Mouse (Mus musculus) lung, adult 18-20 months (tissue): Measurements from ENCODE around the gene Lurap1l.
A peak's percentile ranks its signal among the peaks of the same experiment; 100 is the strongest.
"Not testable (repeated sequence)": the region's sequence is repeated elsewhere in the genome, so short reads cannot be mapped to it uniquely, and the experiment has no call there.

Source experiments
- DNase-seq, 2 experiments: peaks; one replicate each; pipeline ENCODE4 v3.0.0; 2022; ENCODE audit warnings: mixed read lengths in 2 of 2

The Lurap1l gene

DNA sequence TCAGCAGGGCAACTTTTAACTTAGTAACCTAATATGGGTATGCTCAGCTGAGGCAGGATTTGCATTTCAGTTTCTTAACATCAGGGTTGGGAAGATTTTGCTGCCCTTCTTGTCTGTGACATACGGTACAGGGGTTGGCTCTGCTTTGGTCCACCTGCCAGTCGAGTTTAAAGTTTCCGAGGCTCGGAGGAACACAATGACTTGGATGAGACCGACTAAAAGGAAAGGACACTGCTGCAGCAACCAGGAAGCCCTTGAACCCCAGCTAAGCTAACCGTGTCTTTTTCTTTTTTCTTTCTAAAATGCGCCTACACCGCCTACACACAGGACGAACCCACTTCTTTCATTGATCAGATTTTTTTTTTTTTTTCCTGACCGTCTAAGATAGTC, at the start of gene Lurap1l:
Lurap1l (plus strand) TSS at position 166 of the 390 bp plus-strand sequence.
- DNase-seq = peak; percentile 73 to 79

- no peak for DNase-seq
Measured at GRCm38 (mm10) chr4:80862962-80863361, 47.5 kb upstream of the Lurap1l start.

GRCm38 (mm10) chr4:80863906-80864305, 46.5 kb upstream of the Lurap1l start:
- no peak for DNase-seq

- DNase-seq = peak; percentile 10 to 25
Measured at GRCm38 (mm10) chr4:80864511-80864922, 45.9 kb upstream of the Lurap1l start.

DNA sequence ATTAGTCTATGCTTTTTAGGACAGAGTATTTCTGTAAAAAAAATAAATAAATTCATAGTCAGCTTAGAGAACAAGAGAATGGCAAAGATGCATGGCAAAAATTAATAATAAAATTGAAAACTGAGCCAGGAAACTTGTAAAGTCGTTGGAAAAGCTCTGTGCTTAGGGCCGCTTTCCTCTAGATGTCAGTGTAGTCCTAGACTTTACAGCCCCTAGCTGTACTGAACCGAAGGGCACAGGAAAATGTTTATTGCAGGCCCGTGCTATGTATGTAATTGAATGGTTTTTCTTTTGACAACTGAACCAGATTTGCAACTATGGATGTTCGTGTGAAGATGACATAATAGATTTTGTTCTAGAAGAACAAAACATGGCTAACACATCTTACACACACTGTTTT, 44.4 kb upstream of the Lurap1l start:
- DNase-seq = no peak

GRCm38 (mm10) chr4:80869598-80869997, 40.8 kb upstream of the Lurap1l start:
- DNase-seq = no peak

- no peak for DNase-seq
Measured at GRCm38 (mm10) chr4:80872847-80873644, 37.4 kb upstream of the Lurap1l start.

- no peak for DNase-seq
Measured at GRCm38 (mm10) chr4:80874121-80874859, 36.2 kb upstream of the Lurap1l start.

DNA sequence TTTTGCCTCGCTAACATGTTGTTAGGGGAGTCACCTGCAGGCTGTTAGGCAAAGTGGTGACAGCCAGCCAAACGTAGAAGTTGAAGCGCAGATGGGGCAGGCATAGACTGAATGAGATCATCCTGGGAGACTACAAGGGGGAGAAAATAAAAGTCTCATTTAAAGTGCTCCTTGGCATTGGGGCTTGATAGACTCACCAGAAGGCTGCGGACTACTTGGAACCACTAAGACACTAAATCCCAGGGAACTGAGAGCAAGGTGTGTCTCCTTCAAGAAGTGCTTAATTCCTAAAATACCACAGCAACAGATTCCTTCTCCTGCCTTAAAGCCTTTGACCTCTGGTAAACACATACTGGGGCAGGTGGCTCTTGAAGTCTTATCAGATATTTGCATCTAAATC, 35.4 kb upstream of the Lurap1l start:
- DNase-seq = peak in 1 of 2 experiments; percentile 19

DNA sequence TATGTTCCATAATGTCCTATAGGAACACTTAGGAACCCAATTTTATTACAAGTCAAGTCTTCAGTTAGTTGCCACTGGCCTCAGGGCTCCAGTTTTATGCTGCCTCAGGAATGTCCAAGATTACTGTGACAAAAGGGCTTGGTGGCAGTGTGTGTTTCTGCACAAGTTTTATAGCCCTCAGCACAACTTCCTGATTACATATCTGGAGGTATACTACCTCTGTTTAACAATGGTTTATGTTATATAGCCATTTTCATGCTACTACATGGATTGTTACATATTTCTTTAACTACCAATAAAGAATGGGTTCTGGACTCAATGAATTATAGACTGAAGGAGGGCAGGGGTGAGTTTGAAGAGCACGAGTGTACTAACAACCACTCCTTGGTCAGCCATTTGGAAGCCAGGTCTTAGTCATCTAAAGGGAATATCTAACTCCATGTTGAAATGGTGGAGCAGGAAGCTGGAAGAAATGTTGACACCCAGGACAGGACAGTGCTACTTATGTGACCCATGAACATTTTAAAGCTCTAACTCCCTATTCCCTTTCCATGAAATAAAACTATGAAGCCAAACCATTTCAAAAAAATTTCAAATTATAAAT, 28.3 kb upstream of the Lurap1l start:
- DNase-seq = no peak

- no peak for DNase-seq
Measured at GRCm38 (mm10) chr4:80886631-80887030, 23.8 kb upstream of the Lurap1l start.

- no peak for DNase-seq
Measured at GRCm38 (mm10) chr4:80891004-80891403, 19.4 kb upstream of the Lurap1l start.

GRCm38 (mm10) chr4:80895278-80895894, 15.1 kb upstream of the Lurap1l start:
- peak; percentile 50 to 77 for DNase-seq

DNA sequence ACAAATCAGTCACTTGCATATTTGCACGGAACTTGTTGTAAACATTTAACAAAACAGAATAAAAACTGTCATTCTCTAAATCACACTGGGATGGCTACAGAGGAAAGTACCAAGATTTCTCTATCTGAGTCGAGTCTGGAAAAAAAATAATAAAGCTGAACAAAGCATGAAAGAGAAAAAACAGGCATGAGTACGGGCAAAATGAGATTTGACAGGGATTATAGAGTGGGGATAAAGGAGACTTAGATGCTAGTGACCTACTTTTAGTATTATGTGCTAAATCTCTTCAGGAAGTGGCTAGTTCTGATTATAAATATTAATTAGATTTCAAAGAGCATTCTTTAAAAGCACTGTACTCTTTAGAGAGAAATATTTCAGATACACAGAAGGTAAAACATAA, 3.7 kb upstream of the Lurap1l start:
- DNase-seq = no peak

GRCm38 (mm10) chr4:80907973-80908372, 2.5 kb upstream of the Lurap1l start:
- DNase-seq = peak; percentile 22 to 36

DNA sequence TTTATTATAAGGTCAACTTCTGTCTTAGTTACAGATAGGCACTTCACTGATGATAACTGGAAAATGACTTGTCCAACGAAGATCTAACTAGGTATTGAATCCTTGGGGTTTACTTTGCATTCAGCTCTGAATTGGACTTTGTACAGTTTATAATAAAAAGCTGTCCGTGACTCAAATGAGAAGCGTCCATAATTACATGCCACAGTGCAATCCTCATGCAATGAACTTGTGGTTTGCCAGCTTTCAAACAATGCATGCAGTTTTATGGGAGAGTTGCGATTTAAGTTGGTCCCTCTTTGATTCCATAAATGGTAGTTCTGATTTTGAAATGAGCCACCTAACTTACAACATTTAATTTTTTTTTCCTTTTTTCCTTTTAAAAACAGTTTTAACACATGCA, 1.5 kb upstream of the Lurap1l start:
- DNase-seq = no peak

DNA sequence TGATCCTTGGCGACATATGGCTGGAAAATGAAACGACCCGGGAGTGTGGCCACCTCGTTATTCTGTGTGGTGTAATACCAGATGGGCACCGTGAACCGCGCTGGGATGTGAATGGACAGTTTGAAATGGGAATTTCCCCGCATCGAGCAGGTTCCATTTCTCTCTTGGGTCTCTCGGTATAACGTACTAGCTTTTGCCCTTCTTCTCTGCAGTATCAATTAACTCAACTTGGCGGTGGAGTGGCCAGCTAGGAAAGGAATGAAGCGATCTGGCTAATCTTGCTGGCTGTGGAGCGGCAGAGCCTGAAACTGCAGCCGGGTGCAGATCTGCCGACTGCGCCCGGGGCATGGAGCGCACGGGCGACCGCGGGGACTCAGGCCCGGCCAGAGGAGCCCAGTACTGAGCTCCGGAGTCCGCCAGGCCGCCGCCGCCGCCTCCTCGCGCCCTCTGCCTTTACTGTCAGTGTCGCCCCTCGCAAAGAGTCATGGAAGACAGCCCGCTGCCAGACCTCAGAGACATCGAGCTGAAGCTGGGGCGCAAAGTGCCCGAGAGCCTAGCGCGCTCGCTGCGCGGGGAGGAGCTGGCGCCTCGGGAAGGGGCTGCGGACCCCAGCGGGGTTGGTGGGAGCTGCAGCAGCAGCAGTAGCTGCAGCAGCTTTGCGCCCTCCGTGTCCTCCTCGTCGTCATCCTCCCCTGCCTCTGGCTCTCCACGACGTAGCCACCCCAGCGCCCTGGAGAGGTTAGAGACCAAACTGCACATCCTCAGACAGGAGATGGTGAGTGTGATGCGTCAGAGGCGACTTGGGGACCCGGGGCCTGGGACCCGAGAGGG, 640 bp downstream of the Lurap1l start:
- DNase-seq = peak; percentile 22 to 31

DNA sequence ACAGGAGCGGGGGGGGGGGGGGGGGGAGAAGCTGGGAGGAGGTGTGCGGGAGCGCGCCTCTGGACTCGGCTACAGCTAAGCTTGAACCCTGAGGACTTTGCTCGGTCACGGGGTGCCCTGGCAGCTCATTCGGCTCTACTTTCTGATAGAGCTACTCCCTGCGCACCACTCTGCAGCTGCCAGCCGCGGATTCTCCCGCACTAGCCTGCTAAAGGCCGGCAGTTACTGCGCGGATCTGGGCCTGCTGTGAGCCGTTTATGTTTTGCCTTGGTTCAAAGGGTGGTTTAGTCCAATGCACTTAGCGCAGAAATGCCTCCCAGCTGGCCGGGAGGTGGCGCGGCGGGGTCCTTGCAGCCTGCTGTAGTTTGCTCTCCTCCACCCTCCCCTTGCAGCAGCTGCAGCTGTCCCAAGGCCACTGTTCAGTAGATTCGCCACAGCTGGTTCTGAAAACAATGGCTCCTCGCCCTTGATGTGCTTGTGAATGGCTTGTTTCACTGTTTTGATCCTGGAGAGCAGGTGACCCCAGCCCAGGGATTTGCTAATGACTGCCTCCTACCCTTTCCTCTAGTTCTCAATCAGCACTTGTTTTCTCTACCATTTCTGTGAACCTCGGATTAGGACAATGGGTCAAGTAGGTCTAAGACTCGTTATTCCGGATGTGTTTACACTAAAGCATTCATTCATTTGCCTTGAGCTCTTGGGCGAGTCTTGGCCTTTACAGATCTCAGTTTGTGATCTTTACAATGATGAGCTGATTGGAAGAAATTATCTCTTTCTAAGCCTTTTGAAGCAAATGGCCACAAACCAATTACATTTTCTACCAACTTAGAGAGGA, 1.5 kb downstream of the Lurap1l start:
- peak; percentile 86 to 87 for DNase-seq

GRCm38 (mm10) chr4:80915211-80915610, 4.8 kb downstream of the Lurap1l start:
- DNase-seq = no peak

GRCm38 (mm10) chr4:80916695-80917094, 6.2 kb downstream of the Lurap1l start:
- no peak for DNase-seq

DNA sequence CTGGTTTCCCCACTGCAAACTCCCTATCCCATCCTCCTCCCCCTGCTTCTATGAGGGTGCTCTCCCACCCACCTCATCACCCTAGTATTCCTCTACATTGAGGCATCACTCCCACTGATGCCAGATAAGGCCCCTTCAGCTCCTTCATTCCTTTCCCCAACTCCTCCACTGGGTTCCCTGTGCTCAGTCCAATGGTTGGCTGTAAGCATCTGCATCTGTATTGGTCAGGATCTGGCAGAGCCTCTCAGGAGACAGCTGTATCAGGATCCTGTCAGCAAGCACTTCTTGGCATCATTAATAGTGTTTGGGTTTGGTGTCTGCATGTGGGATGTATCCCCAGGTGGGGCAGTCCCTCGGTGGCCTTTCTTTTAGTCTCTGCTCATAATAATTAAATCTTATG, 6.7 kb downstream of the Lurap1l start:
- DNase-seq = not testable (repeated sequence)
